Mouse (Mus musculus) stomach, postnatal 0 days (tissue): ENCODE results near the gene Slco1a4.

ENCODE experiments used
- CTCF ChIP-seq: IDR thresholded peaks from 2 replicates; pipeline ENCODE4 v1.5.1; 2016; ENCODE audit warnings: antibody characterized with exemption, low read depth, mild to moderate bottlenecking, moderate library complexity
- EP300 ChIP-seq: optimal IDR thresholded peaks from 2 replicates; pipeline ENCODE3; 2016; ENCODE audit warnings: antibody characterized with exemption

DNA sequence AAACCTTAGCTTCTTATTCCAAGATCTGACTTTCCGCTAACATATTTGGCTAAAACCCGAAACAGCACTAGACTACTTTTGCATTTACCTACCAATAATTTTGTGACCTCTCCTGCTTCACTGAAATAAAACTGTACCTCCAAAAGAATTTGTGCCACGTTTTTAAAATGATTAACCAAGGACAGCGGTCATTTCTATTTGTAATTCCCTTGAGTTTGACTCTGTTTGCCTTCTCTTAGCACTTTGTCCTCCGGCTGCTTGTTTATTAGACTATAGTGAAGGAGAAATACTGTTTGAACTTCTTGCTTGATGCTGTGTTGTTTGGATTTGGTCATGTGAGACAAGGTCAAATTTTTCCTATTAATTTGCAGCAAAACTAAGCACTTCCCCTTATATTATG lies 12.7 kb upstream of the Slco1a4 start:
- TF ChIP-seq EP300 (no peak), CTCF (no peak)
